Mouse (Mus musculus) olfactory bulb, adult 2 months (tissue): ENCODE results near the gene Syt1.

Source experiments
- CTCF ChIP-seq: fragments of 200-500 bp; IDR thresholded peaks from 2 replicates; pipeline ENCODE4 v1.5.1; 2012; ENCODE audit warnings: low read depth, mild to moderate bottlenecking, low read length, moderate library complexity; ENCODE audit not compliant: insufficient read depth
- POLR2A ChIP-seq: fragments of 200-500 bp; IDR thresholded peaks from 2 replicates; pipeline ENCODE4 v1.6.1; 2012; ENCODE audit warnings: mild to moderate bottlenecking, low read depth, low read length, moderate library complexity; ENCODE audit not compliant: insufficient read depth

DNA sequence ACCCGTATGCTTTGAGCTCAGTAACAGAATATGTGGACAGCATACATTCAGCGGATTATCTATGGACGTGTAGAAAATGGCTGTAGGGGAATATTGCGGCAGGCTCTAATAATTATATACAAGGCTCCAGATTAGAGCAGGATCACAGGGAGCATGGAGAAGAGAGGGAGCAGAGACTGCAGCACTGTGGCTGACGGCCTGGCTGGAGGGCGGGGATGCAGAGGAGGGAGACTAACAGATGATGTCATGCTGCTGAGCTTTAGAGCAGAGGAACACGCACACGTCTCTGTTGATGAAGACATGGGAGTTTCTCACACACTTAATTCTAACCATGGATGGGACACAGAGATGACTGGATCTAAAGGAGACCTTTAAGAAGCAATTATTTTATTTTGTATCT lies 333.7 kb downstream of the Syt1 start:
- TF ChIP-seq CTCF (no peak), POLR2A (no peak)
